11 mouse cellular contexts compared by ENCODE assay signal in the genomic region with DNA sequence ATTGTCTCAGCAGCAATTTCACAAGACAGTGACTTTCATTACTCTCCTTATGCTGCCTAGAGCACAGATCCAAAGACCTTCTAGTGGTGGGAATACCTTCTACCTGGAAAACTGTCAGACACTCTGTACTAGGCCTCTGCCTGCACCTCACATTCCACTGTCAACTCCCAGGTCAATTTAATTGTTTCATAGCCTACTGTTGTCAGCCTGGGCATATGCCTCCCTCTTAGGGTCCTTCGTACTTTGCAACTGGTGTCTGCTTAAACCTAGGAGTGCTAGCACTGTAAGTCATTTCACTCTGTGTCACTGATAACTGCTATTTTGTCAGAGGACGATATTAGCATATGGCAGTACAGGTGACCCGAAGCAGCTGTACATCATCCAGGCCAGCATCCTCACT. TPM values are rescaled to one million over a fixed set of nuclear protein-coding genes. Genes with fewer than 3 reads are reported as not detected.
"Had no signal": no experiment of that assay in that cellular context is flagged by ENCODE, and none has a peak within 500 bp of the region (broad histone marks: within the 10 kb centered on the region; RNA-seq: fewer than 3 reads in every experiment).

No protein-coding gene starts in this region.

RNA-seq across cellular contexts. Expression of gene Gm9732, which starts 5.6 kb away (rescaled TPM):
- total RNA-seq: left cerebral cortex, postnatal 10 days; left cerebral cortex, postnatal 14 days; left cerebral cortex, postnatal 36 days; left cerebral cortex, postnatal 4 days; liver, adult 2 months; megakaryocyte progenitor cell, adult 5-6 weeks; megakaryocyte, adult 5-6 weeks; megakaryocyte-erythroid progenitor cell, adult 5-6 weeks; midbrain, postnatal 0 days; monocyte, adult 5-6 weeks had no signal

RNA-seq across cellular contexts. Expression of gene Gm8126, which starts 10.8 kb away (rescaled TPM):
- total RNA-seq: left cerebral cortex, postnatal 10 days; liver, adult 2 months; megakaryocyte progenitor cell, adult 5-6 weeks; megakaryocyte, adult 5-6 weeks; megakaryocyte-erythroid progenitor cell, adult 5-6 weeks; midbrain, postnatal 0 days; monocyte, adult 5-6 weeks had no signal

RNA-seq across cellular contexts. Expression of gene Gm8127, which starts 24.4 kb away (rescaled TPM):
- total RNA-seq: left cerebral cortex, postnatal 10 days; left cerebral cortex, postnatal 14 days; left cerebral cortex, postnatal 25 days; left cerebral cortex, postnatal 36 days; left cerebral cortex, postnatal 4 days; liver, adult 2 months; megakaryocyte progenitor cell, adult 5-6 weeks; megakaryocyte, adult 5-6 weeks; megakaryocyte-erythroid progenitor cell, adult 5-6 weeks; midbrain, postnatal 0 days; monocyte, adult 5-6 weeks had no signal

RNA-seq across cellular contexts. Expression of gene Gm8122, which starts 34.1 kb away (rescaled TPM):
- total RNA-seq: left cerebral cortex, postnatal 10 days; left cerebral cortex, postnatal 14 days; left cerebral cortex, postnatal 25 days; left cerebral cortex, postnatal 36 days; left cerebral cortex, postnatal 4 days; liver, adult 2 months; megakaryocyte progenitor cell, adult 5-6 weeks; megakaryocyte, adult 5-6 weeks; megakaryocyte-erythroid progenitor cell, adult 5-6 weeks; midbrain, postnatal 0 days; monocyte, adult 5-6 weeks had no signal
